Mouse (Mus musculus) retina, postnatal 7 days (tissue): ENCODE results near the gene Tenm4.

Experiments used
- DNase-seq: peaks from one replicate; pipeline ENCODE4 v3.0.0-alpha.2; 2012; ENCODE audit warnings: low read depth, low spot score

The Tenm4 gene

DNA sequence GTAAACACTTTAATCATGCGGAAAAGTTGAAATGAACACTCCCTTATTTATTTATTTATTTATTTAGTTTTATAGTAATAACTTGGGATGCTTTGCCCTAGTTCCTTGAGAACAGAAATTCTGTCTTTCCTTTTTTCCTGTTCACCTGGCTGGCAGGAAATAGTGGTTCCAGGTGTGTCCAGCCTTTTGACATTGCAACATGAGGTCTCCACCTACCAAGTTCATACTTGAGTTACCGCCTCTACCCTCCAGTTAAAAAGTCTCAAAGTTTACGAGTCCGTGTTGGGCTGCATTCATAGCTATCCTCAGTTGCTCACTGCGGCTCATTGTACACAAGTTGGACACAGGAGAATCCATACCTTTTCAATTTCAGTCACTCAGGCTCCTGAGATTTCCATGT lies 781.0 kb downstream of the Tenm4 start:
- DNase-seq, result no peak

GRCm38 (mm10) chr7:96959168-96959567 lies 788.1 kb downstream of the Tenm4 start:
- no peak for DNase-seq
